Mouse (Mus musculus) ES-E14 (cell line): ENCODE results near the gene Galnt17. TPM values are rescaled to one million over a fixed set of nuclear protein-coding genes. Genes with fewer than 3 reads are reported as not detected.
A peak's percentile ranks its signal among the peaks of the same experiment; 100 is the strongest.

ENCODE experiments used
- DNase-seq: peaks from one replicate; pipeline ENCODE4 v3.0.0-alpha.2; 2013; ENCODE audit warnings: low read depth, low spot score
- H3K27ac ChIP-seq: 2 replicates; pipeline ENCODE4 v1.5.1; 2012; ENCODE audit warnings: low read depth, mild to moderate bottlenecking, low read length, moderate library complexity, mixed read lengths; ENCODE audit not compliant: poor library complexity, insufficient read depth, severe bottlenecking
- H3K36me3 ChIP-seq: 2 replicates; pipeline ENCODE4 v1.6.1; 2012; ENCODE audit warnings: mild to moderate bottlenecking, low read length, moderate library complexity, mixed read lengths; ENCODE audit not compliant: control insufficient read depth, poor library complexity, insufficient read depth, severe bottlenecking
- H3K4me1 ChIP-seq, 2 experiments: fragments of 150-350 bp in 1 of 2; sonication (generic) in 1 of 2; 2 replicates each; pipeline ENCODE4 v1.6.1; 2012; ENCODE audit warnings: low read length in 2 of 2, mild to moderate bottlenecking in 1 of 2, mixed read lengths in 1 of 2; ENCODE audit not compliant: control insufficient read depth in 2 of 2, insufficient read depth in 2 of 2, poor library complexity in 1 of 2
- H3K4me3 ChIP-seq, 2 experiments: fragments of 150-350 bp in 1 of 2; sonication (generic) in 1 of 2; 2 replicates each; pipeline ENCODE4 v1.5.1; 2012; ENCODE audit warnings: low read length in 2 of 2, low read depth in 1 of 2, mild to moderate bottlenecking in 1 of 2, mixed read lengths in 1 of 2; ENCODE audit not compliant: insufficient read depth in 1 of 2, poor library complexity in 1 of 2, severe bottlenecking in 1 of 2
- H3K9ac ChIP-seq: 2 replicates; pipeline ENCODE4 v1.6.1; 2012; ENCODE audit warnings: low read depth, mild to moderate bottlenecking, low read length, mixed read lengths; ENCODE audit not compliant: poor library complexity, insufficient read depth, severe bottlenecking
- H3K9me3 ChIP-seq: fragments of 150-350 bp; sonication (generic); 2 replicates; pipeline ENCODE4 v1.6.1; 2012; ENCODE audit warnings: low read depth, mild to moderate bottlenecking, low read length; ENCODE audit not compliant: control insufficient read depth, insufficient read depth
- CHD2 ChIP-seq: IDR thresholded peaks from 2 replicates; pipeline ENCODE4 v1.6.1; 2014; ENCODE audit warnings: mild to moderate bottlenecking, low read depth, low read length, inconsistent platforms
- HCFC1 ChIP-seq: IDR thresholded peaks from 2 replicates; pipeline ENCODE4 v1.6.1; 2012; ENCODE audit warnings: low read length, inconsistent platforms, borderline replicate concordance; ENCODE audit not compliant: insufficient read depth
- MAFK ChIP-seq: IDR thresholded peaks from 2 replicates; pipeline ENCODE4 v1.6.1; 2014; ENCODE audit warnings: mild to moderate bottlenecking, low read depth, low read length, inconsistent platforms; ENCODE audit not compliant: insufficient read depth
- ZC3H11A ChIP-seq: IDR thresholded peaks from 2 replicates; pipeline ENCODE4 v1.6.1; 2012; ENCODE audit warnings: low read depth, mild to moderate bottlenecking, inconsistent platforms, low read length, borderline replicate concordance
- ZNF384 ChIP-seq: IDR thresholded peaks from 2 replicates; pipeline ENCODE4 v1.6.1; 2012; ENCODE audit warnings: low read depth, low read length, inconsistent platforms
- in situ Hi-C, 2 experiments: fragments of 600-800 bp; cut with MboI; formaldehyde crosslinking; loops; one replicate each; pipeline ENCODE4 v1.15.1; 2025; ENCODE audit warnings: low sequenced_read_pairs in 2 of 2, inconsistent platforms in 1 of 2; ENCODE audit not compliant: unreplicated experiment in 2 of 2
- total RNA-seq: library from RNA; depleted of rRNA; stranded (reverse); fragments of 300-350 nt; gene quantifications from 2 replicates; pipeline ENCODE4 v1.2.3, GENCODE M21; 2012

The Galnt17 gene
- total RNA-seq, 1 experiment, result 2.2 TPM

GRCm38 (mm10) chr5:131177168-131177567 is 131.1 kb downstream of the Galnt17 start:
- DNase-seq, result peak; percentile 47
- no peak overlapping the region; the same call in 1 of the 2 replicates for H3K27ac ChIP-seq
- H3K4me3 ChIP-seq, result 0 out of 4 replicates have a peak overlapping the region, but pooled peaks of 1 of the 2 experiments have one; percentile 18
- no peak overlapping the region for H3K9ac ChIP-seq
- TF ChIP-seq HCFC1 (no peak), ZNF384 (peak; percentile 84), CHD2 (no peak)
- peaks cover 3 to 4% of the 10 kb centered on the region in 2 experiments; a peak in 2 of 4 replicates for H3K4me1 ChIP-seq
- in situ Hi-C loops, result no loop called here
- H3K9me3 ChIP-seq, result no peaks in the 10 kb centered on the region
- H3K36me3 ChIP-seq, result no peaks in the 10 kb centered on the region

GRCm38 (mm10) chr5:131169186-131169585 is 139.1 kb downstream of the Galnt17 start:
- no peaks in the 10 kb centered on the region for H3K36me3 ChIP-seq
- no peak overlapping the region for H3K9ac ChIP-seq
- no peak for DNase-seq
- in situ Hi-C loops, result loop anchor here in 1 of 2 experiments (10.0 kb wide), 1 partner anchor 256 kb away; no protein-coding TSS in a partner anchor
- no peak overlapping the region for H3K27ac ChIP-seq
- no peak overlapping the region for H3K4me3 ChIP-seq
- H3K4me1 ChIP-seq, result no peaks in the 10 kb centered on the region
- TF ChIP-seq ZC3H11A (no peak), ZNF384 (no peak)
- no peaks in the 10 kb centered on the region for H3K9me3 ChIP-seq

- in situ Hi-C loops, result loop anchor here in 1 of 2 experiments (10.0 kb wide), 1 partner anchor 257 kb away; no protein-coding TSS in a partner anchor
Observed at GRCm38 (mm10) chr5:131167366-131167765, 140.9 kb downstream of the Galnt17 start.

GRCm38 (mm10) chr5:131165681-131166080 is 142.6 kb downstream of the Galnt17 start:
- TF ChIP-seq CHD2, result no peak
- TF ChIP-seq ZNF384, result no peak
- no peak for TF ChIP-seq MAFK
- TF ChIP-seq HCFC1, result no peak
- no peak for TF ChIP-seq ZC3H11A
- DNase-seq, result no peak
- no peaks in the 10 kb centered on the region for H3K9me3 ChIP-seq
- no peak overlapping the region for H3K27ac ChIP-seq
- H3K4me3 ChIP-seq, result no peak overlapping the region
- no peaks in the 10 kb centered on the region for H3K4me1 ChIP-seq
- no peaks in the 10 kb centered on the region for H3K36me3 ChIP-seq
- in situ Hi-C loops, result loop anchor here in 1 of 2 experiments (10.0 kb wide), 1 partner anchor 259 kb away; no protein-coding TSS in a partner anchor
- no peak overlapping the region for H3K9ac ChIP-seq

More at GRCm38 (mm10) chr5:131167366-131167765, 140.9 kb downstream of the Galnt17 start:
- H3K4me1 ChIP-seq, result no peaks in the 10 kb centered on the region
- H3K27ac ChIP-seq, result no peak overlapping the region
- H3K9me3 ChIP-seq, result no peaks in the 10 kb centered on the region
- TF ChIP-seq HCFC1, result no peak
- no peak for TF ChIP-seq ZNF384
- no peak for TF ChIP-seq ZC3H11A
- no peak for TF ChIP-seq MAFK
- no peak for TF ChIP-seq CHD2
- H3K4me3 ChIP-seq, result no peak overlapping the region
- no peak for DNase-seq
- no peak overlapping the region for H3K9ac ChIP-seq
- H3K36me3 ChIP-seq, result no peaks in the 10 kb centered on the region

- Histone ChIP-seq H3K4me3 (no peak overlapping the region), H3K9me3 (no peaks in the 10 kb centered on the region), H3K36me3 (no peaks in the 10 kb centered on the region), H3K9ac (no peak overlapping the region), H3K27ac (no peak overlapping the region), H3K4me1 (no peaks in the 10 kb centered on the region)
- DNase-seq, result no peak
- in situ Hi-C loops, result no loop called here
- TF ChIP-seq HCFC1, result no peak
Observed at GRCm38 (mm10) chr5:131157866-131158265, 150.4 kb downstream of the Galnt17 start.
